Mouse (Mus musculus) C2C12 (cell line): ENCODE measurements at regions not wholly inside any gene's neighbourhood (a gene's known extent, or its start where the extent isn't known, plus 50 kb on each side); places are given as distances from the start of the nearest gene placed in this dataset.

Experiments
- CEBPB ChIP-seq: IDR thresholded peaks from one replicate; pipeline ENCODE4 v1.6.1; 2011; ENCODE audit warnings: low read depth, mild to moderate bottlenecking, control low read depth, moderate library complexity
- CTCF ChIP-seq: IDR thresholded peaks from one replicate; pipeline ENCODE4 v1.5.1; 2011; ENCODE audit not compliant: control insufficient read depth, insufficient read depth, insufficient read length
- FOSL1 ChIP-seq: IDR thresholded peaks from one replicate; pipeline ENCODE4 v1.8.0; 2011; ENCODE audit warnings: mild to moderate bottlenecking, low read length; ENCODE audit not compliant: poor library complexity, insufficient read depth, severe bottlenecking
- MAX ChIP-seq: IDR thresholded peaks from one replicate; pipeline ENCODE4 v1.6.1; 2011; ENCODE audit warnings: mild to moderate bottlenecking, control low read depth

DNA sequence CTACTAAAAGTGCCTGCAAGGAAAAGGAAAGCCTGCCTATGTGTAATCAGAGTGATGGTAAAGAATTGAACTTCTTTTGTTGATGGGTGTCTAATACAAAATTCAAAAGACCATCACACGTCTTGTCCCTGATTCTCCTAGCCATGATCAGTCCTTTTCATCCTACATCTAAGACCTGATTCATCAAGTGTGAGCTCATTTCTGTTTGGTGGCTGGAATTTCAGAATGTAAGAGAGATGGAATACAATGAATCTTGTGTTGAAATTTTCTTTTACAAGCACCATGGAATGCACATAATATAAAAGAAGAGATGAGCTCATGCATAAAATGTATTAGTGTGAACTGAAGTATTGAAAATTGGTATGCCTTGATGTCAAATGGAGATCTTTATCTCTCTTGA is 233.6 kb upstream of the Arhgef26 start:
- TF ChIP-seq CTCF, result no peak
- no peak for TF ChIP-seq MAX
- no peak for TF ChIP-seq CEBPB
- no peak for TF ChIP-seq FOSL1
